Mouse (Mus musculus) gonadal fat pad, adult 2 months (tissue): ENCODE measurements around the gene 4930539E08Rik. TPM values are rescaled to one million over a fixed set of nuclear protein-coding genes. Genes with fewer than 3 reads are reported as not detected.

Source experiments
- DNase-seq: peaks from one replicate; pipeline ENCODE4 v3.0.0-alpha.2; 2012; ENCODE audit warnings: low read depth
- polyA plus RNA-seq: library from polyadenylated mRNA; depleted of rRNA; stranded (reverse); fragments of >200 nt; gene quantifications from 2 replicates; pipeline ENCODE4 v1.2.3, GENCODE M21; 2012; rRNA removed

Gene 4930539E08Rik
- 0.28 and 0.30 TPM in 2 replicates for polyA plus RNA-seq

DNA sequence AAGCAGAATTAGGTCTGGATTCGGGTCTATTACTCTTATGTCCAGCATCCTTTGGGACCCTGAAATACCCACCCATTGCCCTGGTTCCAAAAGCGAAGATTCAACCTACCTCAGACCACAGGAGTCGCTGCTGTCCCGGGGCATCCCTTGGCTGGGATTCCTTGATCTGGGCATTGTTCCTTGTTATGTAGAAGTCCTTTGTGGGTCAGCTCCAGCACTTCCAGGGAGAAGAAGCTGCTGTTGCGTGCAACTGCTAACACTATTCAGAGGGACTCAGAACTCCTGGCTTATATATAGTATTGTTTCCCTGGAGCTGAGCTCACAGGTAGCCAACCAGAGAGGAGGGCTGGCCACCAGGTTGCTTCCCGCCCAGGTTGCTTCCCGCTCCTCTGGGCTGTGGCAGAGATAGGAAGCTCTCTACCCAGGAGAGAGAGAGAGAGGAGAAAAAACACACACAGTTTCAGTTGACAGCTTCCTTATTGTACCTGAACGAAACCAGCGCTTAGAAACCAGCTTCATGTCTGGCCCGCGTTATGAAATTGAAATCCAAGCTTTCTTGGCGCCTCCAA lies at the start of gene 4930539E08Rik:
Gene 4930539E08Rik (minus strand): TSS at position 265 of the 569 bp plus-strand sequence.
- DNase-seq, result no peak

GRCm38 (mm10) chr17:28961596-28961995 lies 46.5 kb upstream of the 4930539E08Rik start:
- no peak for DNase-seq

DNA sequence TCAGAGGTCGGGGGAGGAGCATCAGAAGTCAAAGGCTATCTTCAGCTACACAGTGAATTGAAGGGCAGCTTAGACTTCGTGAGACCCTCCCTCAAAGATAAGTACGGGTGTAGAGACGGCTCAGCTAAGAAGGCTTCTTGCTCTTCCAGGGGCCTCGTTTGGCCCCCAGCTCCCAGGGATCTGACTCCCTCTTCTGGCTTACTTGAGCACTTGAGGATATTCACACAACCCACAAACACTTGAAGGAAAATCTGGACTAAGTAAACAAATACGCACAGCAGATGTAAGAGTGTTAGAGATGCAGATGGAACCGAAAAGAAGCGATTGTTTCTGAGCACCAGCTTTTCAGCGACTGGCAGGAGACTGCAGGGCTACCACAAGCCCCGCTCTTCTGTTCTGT lies 45.5 kb upstream of the 4930539E08Rik start:
- DNase-seq, result no peak

GRCm38 (mm10) chr17:28954416-28954815 lies 39.3 kb upstream of the 4930539E08Rik start:
- no peak for DNase-seq

DNA sequence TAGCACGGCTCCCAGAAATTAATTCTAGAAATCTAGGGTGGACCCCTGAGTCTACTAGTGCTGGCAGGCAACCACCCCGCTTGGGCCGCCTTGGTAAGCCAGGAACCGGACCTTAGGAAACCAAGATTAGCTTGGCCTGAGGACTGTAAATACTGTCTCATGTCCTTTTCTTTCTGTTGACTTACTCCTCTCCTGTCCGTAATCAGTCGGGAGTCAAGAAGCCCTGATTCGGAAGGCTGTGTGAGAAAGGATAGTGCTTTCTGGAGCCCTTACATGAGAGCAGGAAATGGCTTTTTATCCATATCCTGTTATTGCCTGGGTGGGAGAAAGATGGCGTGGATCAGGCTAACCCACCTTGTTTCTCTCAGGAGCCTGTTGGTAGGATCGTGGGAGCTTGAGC lies 38.1 kb upstream of the 4930539E08Rik start:
- DNase-seq, result no peak

DNA sequence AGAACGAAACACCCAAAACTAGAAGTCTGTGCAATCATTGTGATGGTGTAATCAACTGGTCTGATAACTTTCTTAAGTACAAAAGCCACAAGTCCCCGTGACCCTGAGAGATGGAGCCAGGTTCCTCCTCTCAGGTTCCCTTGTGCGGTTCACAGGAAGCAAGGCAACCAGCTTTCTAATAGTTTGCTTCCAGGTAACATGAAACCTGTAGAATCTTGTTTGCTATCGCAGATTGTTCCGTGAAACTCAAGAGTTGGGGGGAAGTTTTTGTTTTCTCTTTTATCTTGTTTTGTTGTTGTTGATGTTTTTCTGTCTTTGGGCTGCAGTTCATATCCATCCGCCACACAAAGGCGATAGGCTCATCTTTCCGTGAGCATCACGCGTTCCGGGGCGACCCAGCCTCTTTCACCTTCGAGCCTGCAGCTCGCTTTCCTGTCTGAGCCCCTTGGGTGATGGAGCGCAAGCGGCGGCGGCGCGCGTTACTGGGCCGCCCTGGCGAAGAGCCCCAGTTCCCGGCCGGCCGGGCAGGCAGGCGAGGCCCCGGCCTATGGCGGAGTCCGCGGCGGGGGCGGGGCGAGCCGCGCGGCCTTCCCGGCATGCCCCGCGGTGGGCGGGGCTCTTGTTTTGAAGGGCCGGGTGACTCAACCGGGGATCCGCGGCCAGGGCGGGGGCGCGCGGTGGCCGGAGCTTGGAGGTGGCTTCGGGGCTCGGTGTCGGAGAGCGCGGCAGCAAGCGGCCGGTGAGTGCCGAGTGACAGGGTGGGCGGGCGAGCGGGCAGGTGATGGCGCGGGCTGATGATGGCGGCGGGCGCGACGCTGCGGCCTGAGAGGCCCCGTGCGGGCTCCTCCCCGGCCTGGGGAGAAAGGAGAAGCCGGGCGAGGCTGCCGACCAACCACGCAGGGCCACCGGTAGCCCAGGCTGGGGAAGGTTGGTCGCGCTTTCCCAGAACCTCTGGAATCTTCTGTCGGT lies 37.0 kb upstream of the 4930539E08Rik start, which contains the start of gene Kctd20:
Gene Kctd20 (plus strand): TSS at position 120 of the 969 bp plus-strand sequence.
- DNase-seq, result peak; percentile 46

GRCm38 (mm10) chr17:28950751-28951150 lies 35.6 kb upstream of the 4930539E08Rik start:
- DNase-seq, result no peak

- peak; percentile 46 for DNase-seq
Measured at GRCm38 (mm10) chr17:28948661-28949060, 33.5 kb upstream of the 4930539E08Rik start.

DNA sequence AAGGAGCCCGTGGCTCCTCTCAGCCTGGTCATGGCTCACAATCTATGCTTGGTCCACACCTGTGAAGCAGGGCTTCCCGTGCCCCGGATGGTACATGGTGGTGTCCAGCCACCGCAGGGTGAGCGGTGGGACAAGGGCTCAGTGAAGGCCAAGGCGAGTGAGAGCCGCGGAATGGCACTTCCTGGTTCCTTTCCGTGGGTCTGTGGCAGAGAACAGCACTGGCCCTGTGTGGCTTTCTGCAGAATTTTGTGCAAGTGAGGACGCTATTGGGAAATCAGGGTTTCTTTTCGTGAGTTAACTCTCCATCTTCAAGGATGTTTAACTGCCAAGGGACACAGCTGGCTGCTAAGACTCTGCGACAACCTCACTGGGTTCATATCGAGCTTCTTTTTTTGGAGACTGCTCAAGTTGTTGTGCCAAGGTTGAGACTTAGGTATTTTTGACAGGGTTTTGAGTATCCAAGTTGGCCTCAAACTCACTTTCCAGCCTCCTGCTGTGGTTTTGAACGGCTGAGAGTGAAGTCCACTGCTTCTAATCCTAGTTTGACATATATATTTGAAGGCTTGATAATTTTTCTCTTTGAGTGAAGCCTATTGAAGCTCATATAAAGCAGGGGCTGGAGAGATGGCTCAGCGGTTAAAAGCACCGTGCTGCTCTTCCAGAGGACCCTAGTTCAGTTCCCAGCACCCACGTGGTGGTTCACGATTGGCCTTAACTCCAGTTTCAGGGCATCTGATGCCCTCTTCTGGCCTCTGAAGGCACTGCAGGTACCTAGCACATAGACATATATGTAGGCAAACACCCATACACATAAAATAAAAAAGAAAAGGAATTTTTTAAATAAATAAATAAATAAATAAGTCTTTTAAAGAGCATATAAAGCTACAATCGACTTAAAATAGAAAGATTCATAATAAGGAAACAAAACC lies 32.2 kb upstream of the 4930539E08Rik start:
- DNase-seq, result no peak

DNA sequence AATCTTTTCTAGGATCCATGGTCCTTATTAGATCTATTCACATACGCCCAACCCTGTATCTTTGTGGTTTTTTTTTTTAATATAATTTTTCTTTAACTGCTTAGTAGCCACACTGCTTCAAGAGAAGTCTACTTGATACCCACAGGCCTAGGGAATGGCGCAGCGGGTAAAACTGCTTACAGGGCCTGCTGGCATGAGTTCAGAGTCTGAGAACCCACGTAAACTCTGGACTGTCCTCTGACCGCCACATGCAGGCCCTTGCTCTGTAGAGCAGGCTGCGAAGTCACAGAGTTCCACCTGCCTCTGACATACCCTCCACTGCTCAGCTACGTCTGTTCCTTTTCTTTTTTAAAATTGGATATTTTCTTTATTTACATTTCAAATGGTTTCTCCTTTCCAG lies 29.4 kb upstream of the 4930539E08Rik start:
- DNase-seq, result no peak

- no peak for DNase-seq
Measured at GRCm38 (mm10) chr17:28943740-28944139, 28.6 kb upstream of the 4930539E08Rik start, which contains the start of gene Pxt1. Gene Pxt1 (minus strand): TSS chr17:28943840.

DNA sequence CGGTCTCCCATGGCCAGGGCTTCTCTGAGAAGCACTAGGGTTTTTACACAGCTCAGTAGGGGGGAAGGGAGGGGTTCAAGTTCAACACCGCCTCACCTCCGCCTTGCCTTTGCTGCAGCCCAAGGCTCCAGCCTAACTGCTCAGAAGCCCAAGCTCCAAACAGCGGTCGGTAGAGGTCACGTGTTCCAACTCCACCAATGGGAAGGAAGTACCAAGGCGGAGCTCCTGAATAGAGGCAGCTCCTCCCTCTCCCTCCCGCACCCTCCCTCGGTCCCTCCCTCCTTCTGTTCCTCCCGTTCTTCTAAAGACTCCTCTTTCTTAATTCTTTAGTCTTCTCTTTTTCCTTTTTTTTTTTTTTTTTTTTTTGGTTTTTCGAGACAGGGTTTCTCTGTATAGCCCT lies 27.0 kb upstream of the 4930539E08Rik start:
- no peak for DNase-seq

- no peak for DNase-seq
Measured at GRCm38 (mm10) chr17:28940776-28941555, 25.8 kb upstream of the 4930539E08Rik start.

GRCm38 (mm10) chr17:28936622-28937345 lies 21.7 kb upstream of the 4930539E08Rik start:
- DNase-seq, result no peak

DNA sequence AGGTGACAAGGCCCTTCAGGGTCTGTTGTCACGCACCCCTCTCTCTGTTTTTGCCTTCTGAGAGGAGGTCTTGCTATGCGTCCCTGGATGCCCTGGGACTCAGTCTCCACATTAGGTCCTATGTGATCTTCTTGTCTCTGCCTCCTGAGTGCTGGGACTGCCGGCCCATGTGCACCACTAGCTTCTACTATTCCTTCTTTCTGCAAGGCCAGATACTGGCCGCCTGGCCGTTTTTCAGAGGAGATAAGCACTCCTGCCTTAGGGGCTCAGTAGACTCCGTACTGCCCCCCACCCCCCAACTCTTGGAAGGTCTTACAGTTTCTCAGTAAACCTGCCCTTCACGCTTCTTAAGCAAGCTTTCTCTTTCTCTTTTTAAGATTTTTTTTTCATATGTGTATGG lies 21.0 kb upstream of the 4930539E08Rik start:
- DNase-seq, result no peak

DNA sequence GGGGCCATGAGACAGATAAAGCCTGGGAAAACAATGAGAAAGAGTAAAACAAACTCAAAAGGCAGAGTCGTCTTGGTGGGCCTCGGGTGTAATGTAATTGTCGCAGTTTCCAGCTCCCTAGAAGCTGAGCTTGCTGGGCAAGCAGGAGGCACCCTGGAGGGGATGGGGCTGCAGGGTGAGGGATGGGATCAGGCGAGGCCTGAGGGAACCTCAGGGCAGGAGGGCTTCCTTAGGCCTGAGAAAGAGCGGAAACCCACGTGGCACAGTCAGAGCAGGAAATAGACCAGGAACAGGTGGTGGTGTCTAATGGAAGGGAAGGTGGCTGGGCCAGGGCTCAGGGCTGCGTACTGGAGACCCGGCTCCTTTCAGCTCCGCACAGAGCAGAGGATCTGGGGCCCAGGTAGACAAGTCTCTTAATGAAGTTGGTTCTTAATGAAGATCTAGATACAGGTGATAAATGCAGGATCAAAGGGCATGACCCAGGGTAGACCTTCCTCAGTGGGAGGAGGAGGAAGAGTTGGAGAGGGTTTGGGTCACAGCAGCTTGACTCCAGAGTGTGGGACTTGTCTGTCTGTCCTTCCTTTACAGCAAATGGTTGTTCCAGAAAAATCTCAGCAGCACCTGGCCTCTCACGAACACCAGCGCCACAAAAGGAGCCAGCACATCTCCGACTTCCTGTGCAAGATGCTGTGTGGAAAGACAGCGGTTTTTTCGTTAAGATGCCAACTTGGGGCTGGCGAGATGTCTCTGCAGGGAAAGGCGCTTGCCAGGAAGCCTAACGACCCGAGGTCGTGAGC lies 19.2 kb upstream of the 4930539E08Rik start:
- DNase-seq, result no peak

DNA sequence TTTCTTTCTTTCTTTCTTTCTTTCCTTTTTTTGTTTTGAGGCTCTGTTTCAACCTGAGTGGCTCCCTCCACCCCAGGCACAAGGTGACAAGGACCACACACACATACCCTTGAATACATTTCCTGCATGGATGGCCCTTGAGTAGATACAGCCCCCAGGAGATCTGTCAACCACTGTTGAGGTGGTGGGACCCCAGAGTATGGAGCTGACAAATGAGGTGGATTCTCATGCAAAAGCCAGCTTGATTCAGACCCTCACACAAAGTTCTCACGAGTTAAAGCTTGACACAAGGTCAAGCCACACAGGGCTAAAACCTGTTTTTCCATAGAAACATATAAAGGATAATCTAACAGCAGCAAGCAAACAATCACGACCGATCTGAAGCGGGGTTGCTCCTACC lies 17.1 kb upstream of the 4930539E08Rik start:
- DNase-seq, result no peak

DNA sequence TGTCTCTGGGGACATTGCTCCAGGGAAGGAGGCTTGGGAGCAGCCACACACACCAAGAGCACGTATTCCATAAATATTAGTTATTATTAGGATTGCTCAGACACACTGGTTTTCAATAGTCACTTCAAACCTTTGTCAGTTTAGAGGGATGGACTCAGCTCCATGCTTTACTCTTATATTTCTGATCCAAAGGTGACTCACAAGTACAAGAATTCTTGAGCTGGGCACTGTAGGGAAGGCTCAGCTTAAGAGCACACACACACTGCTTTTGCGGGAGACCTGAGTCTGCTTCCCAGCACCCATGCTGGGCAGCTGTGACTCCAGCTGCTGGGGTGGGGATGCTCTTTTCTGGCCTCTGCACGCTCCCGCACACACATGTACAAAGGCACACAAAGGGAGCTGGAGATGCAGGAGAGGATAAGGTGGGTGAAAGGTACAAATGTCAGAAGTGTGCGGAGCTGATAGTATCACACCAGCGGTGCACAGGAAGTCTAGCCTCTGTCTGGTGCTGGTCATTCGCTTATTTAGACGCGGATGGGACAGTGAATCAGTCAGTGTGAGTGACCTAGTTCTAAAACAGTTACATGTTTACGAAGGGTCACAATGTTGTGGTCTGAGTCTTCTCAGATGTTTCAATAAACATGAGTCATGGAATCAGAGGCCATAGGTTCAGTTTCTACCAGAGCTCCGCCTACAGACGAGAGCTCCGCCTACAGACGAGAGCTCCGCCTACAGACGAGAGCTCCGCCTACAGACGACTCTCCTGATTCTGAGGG lies 16.5 kb upstream of the 4930539E08Rik start:
- DNase-seq, result no peak
